Mouse (Mus musculus) regulatory T cell (primary cell): ENCODE measurements at regions not wholly inside any gene's neighbourhood (a gene's known extent, or its start where the extent isn't known, plus 50 kb on each side); places are given as distances from the start of the nearest gene placed in this dataset.

Experiments
- in situ Hi-C: fragments of 300-600 bp; cut with MboI, MseI; formaldehyde crosslinking; loops from one replicate; pipeline ENCODE4 v1.15.1; 2025; ENCODE audit warnings: high pct_unique_total_duplicates

DNA sequence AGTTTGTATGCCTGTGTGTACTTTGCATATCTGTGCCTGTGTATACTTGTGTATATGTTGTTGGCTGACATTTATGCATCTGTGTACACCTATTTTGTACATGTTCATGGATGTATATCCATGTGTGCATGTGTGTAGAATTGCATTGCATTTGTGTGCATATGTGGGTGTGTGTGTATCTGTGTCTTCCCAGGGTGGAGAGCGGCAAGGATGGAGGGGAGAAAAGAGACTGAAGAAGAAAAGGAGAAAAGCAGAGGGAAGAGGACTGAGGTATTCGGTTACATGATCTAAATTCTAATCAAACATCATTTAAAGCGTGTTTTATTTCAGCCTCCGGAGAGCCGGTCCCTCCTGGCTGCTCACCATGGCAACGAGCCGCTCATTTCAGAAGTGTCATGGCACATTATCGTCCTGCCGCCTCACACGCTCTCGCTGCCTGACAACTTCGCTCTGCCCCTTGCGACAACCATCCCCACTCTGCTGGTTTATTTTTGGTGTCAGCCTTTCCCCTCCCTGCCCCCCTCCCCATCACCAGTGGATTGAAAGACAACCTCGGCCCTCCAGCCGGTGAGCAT, 58.6 kb downstream of the Mrm1 start:
- in situ Hi-C loops = loop anchor here (10.0 kb wide), 1 partner anchor 1234 kb away; no protein-coding TSS in a partner anchor

DNA sequence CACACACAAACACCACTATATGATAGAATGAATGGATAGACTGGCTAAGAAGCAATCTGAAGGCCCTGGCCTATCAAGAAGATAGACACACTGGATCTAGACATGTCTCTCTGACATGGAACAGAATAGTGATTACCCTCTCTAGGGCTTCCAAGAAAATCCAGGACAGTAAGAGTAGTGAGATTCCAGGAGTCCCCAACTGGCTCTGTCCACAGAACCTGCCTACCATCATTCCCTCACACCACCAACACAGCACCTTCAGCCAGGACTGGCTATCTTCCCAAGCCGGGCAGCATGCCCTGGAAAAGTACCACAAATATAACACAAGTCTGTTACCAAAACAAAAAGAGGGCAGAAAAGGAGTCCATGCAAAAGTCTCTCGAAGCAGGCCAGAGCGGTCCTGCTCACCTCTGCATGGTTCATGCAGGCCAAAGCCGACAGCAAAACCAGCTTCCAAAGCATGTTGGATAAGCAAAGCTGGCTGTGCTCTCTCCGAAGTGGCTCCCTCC, 59.8 kb downstream of the Mrm1 start:
- in situ Hi-C loops = no loop called here

DNA sequence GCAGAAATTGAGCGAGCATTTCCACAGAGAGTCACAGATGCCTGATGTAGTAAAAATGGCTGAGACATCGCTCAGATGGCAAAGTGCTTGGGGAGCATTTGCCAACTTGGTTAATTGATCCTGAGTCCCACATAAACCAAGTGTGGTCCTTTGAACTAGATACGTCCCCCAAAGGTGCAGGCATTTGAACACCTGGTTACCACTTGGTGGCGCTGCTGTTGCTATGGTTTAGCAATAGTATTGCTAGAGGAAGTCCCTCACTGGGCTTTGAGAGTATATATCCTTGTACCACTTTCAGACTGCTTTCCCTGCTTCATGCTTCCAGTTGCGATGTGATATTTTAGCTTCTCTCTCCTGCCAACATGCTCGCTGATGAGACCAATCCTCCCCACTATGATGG, 67.3 kb downstream of the Mrm1 start:
- in situ Hi-C loops = no loop called here

- in situ Hi-C loops = loop anchor here (5.0 kb wide), 1 partner anchor 87 kb away; no protein-coding TSS in a partner anchor
Measured at GRCm38 (mm10) chr11:84749490-84750349, 69.6 kb downstream of the Mrm1 start.

DNA sequence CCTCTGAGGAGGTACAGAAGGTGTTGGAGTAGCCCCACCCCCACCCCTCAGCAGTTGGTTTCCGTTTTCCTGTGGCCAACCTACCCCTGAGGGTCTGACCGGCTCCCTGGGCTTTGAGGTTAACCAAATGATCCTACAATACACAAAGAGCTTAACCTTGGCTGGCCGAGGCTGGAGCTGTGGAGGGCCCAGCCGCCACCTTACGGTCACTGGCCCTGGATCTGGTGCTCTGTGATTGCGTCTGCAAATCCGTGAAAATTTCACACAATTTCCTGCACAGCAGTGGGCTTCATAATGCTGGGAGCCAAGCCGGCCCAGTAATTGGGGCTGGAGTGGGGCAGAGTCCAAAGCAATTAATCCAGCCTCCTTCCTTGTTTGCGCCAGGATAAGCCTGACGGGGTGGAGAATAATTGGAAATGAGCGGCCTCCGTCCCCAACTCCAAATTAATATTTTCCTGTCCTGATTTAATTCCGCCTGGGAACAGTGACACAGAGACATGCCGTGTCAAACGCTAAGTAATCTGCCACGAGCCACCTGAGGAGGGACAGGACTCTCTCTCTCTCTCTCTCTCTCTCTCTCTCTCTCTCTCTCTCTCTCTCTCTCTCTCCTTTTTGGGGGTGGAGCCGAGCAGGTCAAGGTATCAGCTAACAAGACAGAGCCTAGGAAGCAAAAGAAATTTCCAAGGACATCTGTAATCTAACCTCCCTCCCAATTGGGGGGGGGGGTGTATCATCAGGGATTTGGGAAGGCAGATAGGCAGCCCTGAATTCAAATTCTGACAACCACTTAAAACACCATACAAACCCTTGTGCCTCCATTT, 80.3 kb downstream of the Mrm1 start:
- in situ Hi-C loops = no loop called here

GRCm38 (mm10) chr11:84738128-84738527, 81.2 kb downstream of the Mrm1 start:
- in situ Hi-C loops = no loop called here

GRCm38 (mm10) chr11:84731890-84732289, 87.4 kb downstream of the Mrm1 start:
- in situ Hi-C loops = no loop called here

GRCm38 (mm10) chr11:84730218-84730617, 89.1 kb downstream of the Mrm1 start:
- in situ Hi-C loops = no loop called here

- in situ Hi-C loops = no loop called here
Measured at GRCm38 (mm10) chr11:84729189-84729588, 90.1 kb downstream of the Mrm1 start.

DNA sequence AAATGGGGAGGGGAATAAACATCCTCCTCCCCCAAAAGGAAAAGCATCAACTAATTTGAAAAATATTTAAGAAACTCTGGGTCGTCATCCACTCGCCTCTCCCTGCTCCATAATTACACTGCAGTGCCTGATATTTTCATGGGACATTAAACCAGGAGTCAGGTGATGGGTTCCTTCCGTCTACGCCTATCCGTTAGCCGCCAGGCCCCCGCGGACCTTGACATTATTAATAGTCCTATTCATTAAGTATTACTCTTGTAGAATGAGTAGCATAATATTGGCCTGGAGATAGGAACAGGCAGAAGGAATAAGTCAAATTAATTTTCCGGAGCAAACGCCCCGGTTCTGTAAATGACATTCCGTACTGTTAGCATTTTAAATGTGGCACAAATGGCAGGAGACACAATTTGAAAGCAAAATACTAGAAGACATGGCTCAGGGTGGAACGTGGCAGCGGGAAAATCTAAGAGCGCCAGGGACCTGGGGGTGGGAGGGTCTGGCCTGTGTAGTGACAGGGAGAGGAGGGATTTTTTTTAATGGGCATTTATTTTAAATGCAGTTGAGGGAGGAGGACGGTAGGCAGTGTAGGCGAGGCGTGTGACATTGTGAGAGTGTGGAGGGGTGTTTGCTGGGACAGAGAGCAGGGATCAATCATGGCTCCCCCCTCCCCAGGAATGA, 93.2 kb downstream of the Mrm1 start:
- in situ Hi-C loops = no loop called here

DNA sequence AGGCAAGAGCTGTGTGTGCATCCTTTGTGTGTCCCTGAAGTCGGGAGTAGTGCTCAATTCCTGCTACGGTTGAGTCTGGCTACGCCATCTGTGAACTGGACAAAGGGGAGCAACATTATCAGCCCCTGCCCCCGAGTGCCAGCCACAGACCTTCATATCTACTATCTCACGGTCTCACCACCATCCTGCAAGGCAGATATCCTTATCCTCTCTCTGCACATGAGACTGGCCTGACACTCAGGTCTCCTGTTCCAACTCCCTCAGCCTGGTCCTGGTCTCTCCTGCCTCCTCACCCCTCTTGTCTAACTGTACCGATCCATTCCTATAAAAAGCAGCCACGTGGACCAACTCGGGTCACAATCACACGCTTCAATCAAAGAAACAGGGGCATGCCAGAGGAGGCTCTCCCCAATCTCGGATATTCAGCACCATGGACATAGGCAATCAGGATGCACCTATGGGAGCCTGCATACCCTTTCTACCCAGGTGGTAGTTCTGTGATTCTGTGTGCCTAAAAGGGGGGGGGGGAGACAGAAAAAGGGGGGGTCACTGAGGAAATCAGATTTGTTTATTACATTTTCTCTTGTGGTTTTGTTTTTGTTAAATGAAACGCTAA, 94.0 kb downstream of the Mrm1 start:
- in situ Hi-C loops = no loop called here

GRCm38 (mm10) chr11:84724080-84724479, 95.2 kb downstream of the Mrm1 start:
- in situ Hi-C loops = no loop called here

DNA sequence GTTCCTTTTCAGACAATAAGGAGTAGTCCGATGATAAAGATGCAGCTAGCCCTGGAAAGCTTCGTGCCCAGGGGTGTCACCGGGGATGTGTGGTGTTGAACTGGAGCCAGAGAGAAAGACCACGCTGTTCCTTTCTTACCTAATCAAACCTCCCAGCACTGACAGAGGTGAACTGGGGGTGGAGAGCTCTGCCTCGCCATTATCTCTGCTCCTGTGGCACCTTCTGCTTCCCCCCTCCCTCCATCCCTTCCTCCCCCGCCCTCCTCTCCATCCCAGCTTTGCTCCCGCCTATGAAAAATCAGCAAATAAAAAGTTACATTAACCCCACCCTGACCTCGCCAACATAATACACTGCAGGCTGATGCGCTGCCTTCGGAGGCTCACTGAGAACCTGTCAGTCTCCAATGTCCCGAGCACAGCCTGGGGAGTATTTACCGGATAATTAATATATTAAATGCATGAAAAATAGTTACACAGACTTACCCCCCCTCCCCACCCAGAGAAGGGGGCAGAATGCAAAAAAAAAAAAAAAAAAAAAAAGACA, 96.6 kb downstream of the Mrm1 start:
- in situ Hi-C loops = no loop called here

GRCm38 (mm10) chr11:84721979-84722378, 97.3 kb downstream of the Mrm1 start:
- in situ Hi-C loops = no loop called here

GRCm38 (mm10) chr11:84721150-84721549, 98.2 kb downstream of the Mrm1 start:
- in situ Hi-C loops = no loop called here

- in situ Hi-C loops = no loop called here
Measured at GRCm38 (mm10) chr11:84719781-84720180, 99.5 kb downstream of the Mrm1 start.

GRCm38 (mm10) chr11:84712731-84713130, 106.6 kb downstream of the Mrm1 start:
- in situ Hi-C loops = no loop called here

GRCm38 (mm10) chr11:84711886-84712285, 107.4 kb downstream of the Mrm1 start:
- in situ Hi-C loops = no loop called here

GRCm38 (mm10) chr11:84708222-84708730, 111.0 kb downstream of the Mrm1 start:
- in situ Hi-C loops = no loop called here

DNA sequence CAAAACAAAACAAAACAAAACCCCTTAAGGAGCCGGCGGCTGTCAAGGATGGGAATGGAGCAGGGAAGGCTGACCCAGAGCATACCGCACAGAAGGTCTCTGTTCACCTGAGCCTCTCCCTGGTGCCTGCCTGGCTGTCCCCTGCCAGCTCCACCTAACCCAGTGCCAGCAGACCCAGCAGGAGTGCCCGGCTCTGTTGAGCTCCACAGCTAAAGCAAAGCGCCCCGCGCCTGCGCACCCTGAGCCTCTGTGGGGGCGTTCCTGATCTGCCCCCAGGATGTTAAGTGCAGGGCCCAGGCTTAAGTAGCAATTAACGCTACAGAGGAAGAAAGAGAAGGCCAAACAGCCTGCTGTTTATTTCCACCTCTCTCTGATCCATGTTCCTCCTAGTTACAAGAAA, 111.5 kb downstream of the Mrm1 start:
- in situ Hi-C loops = no loop called here

DNA sequence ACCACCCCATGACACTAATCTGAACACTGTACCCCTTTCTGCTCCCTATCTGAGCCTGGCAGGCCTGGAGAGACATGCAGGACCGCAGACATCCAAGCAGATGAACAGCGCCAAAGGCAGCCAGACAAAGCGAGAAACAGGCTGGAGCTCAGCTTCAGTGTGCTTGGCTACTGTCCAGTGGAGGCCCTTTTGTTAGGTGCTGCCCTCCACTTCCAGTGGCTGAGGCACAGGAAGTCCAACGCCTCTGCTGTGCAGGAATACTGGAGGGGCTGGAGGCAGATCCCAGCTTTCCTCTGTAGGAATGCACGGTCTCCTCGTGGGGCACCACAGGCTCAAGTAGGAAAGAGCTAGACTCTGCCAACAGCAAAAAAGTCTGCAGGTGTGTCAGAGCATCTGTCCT, 112.6 kb downstream of the Mrm1 start:
- in situ Hi-C loops = no loop called here
